Mouse (Mus musculus): Measurements from ENCODE around the gene Paics. TPM values are rescaled to one million over a fixed set of nuclear protein-coding genes. Genes with fewer than 3 reads are reported as not detected.
A peak's percentile ranks its signal among the peaks of the same experiment; 100 is the strongest.

Paics gene
- polyA plus RNA-seq, 1 experiment from 2014 or later, result 427 TPM

DNA sequence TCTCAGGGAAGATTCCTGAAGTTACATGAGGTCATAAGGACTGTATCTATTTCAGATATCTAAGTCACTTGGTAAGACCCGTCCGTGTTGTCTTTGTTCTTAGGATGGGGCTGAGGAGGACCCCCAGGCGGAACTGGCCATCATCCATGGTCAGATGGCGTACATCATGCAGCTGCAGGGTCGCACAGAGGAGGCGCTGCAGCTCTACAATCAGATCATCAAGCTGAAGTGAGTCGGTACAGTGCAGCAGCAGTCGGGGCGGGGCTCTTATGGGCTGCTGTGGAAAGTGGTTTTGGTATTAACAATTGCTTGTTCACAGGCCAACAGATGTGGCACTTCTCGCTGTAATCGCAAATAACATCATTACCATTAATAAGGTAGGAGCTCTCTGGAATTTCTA, 32.9 kb downstream of the Paics start:
- H3K4me2 ChIP-seq, result no peak overlapping the region
- no peak overlapping the region for H3K27ac ChIP-seq (ENCODE audit: low read depth, low read length)
- H3K27me3 ChIP-seq (ENCODE audit: control insufficient read depth, insufficient read depth, low read length), result no peaks in the 10 kb centered on the region
- 92% methylated on average over 11 of the region's 11 CpGs for WGBS
- H3K36me3 ChIP-seq (ENCODE audit: control insufficient read depth, insufficient read depth, low read length), result peaks cover 28% of the 10 kb centered on the region
- H3K4me3 ChIP-seq (ENCODE audit: low read depth, low read length), result no peak overlapping the region
- no peak overlapping the region for H3K9ac ChIP-seq (ENCODE audit: low read length)
- no peak for ATAC-seq (ENCODE audit: low FRiP score)
- no peak for DNase-seq (ENCODE audit: low spot score, missing footprints)
- H3K9me3 ChIP-seq (ENCODE audit: control insufficient read depth, low read length), result no peaks in the 10 kb centered on the region
- H3K4me1 ChIP-seq (ENCODE audit: control insufficient read depth, insufficient read depth, low read length), result no peaks in the 10 kb centered on the region

GRCm38 (mm10) chr5:76990789-76991188, 39.7 kb downstream of the Paics start:
- 96% methylated on average over 3 of the region's 3 CpGs for WGBS
- no peak for ATAC-seq (ENCODE audit: low FRiP score)
- Histone ChIP-seq H3K9ac (ENCODE audit: low read length) (no peak overlapping the region), H3K36me3 (ENCODE audit: control insufficient read depth, insufficient read depth, low read length) (peaks cover 11% of the 10 kb centered on the region; the same call in 1 of the 2 replicates), H3K27ac (ENCODE audit: low read depth, low read length) (no peak overlapping the region), H3K4me1 (ENCODE audit: control insufficient read depth, insufficient read depth, low read length) (no peaks in the 10 kb centered on the region), H3K27me3 (ENCODE audit: control insufficient read depth, insufficient read depth, low read length) (no peaks in the 10 kb centered on the region), H3K9me3 (ENCODE audit: control insufficient read depth, low read length) (no peaks in the 10 kb centered on the region), H3K4me3 (ENCODE audit: low read depth, low read length) (no peak overlapping the region), H3K4me2 (no peak overlapping the region)
- no peak for DNase-seq (ENCODE audit: low spot score, missing footprints)

DNA sequence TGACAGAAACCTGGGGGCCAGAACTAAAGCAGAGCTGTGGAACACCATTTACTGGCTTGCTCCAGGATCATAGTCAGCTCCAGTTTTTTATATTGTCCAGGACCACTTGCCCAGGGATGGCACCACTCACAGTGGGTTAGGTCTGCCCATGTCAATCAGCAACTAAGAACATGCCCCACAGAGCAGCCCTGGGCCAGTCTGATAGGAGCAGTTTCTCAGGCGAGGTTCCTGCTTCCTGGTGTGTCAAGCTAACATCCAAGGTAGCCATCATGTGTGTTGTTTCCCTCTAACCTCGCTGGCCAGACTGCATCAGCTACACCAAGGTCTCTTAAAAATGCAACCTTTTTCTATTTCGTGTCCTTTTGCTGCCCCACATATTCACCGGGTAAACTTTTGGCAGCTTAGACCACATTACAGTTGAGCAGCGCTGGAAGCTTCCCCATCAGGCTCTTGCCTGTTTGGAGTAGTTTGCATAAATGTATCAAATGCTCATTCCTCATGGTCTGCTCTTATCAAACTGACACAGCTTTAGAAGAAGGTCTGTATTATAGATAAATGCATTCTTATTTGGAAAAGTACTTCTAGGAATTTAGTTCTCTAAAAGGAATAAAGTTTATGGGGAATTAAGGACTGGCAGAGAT, 42.2 kb downstream of the Paics start:
- Histone ChIP-seq H3K27ac (ENCODE audit: low read depth, low read length) (no peak overlapping the region), H3K9me3 (ENCODE audit: control insufficient read depth, low read length) (no peaks in the 10 kb centered on the region), H3K4me3 (ENCODE audit: low read depth, low read length) (no peak overlapping the region), H3K9ac (ENCODE audit: low read length) (no peak overlapping the region), H3K4me2 (no peak overlapping the region), H3K27me3 (ENCODE audit: control insufficient read depth, insufficient read depth, low read length) (no peaks in the 10 kb centered on the region), H3K36me3 (ENCODE audit: control insufficient read depth, insufficient read depth, low read length) (peaks cover 20% of the 10 kb centered on the region), H3K4me1 (ENCODE audit: control insufficient read depth, insufficient read depth, low read length) (no peaks in the 10 kb centered on the region)
- DNase-seq (ENCODE audit: low spot score, missing footprints), result no peak
- WGBS, result 91% methylated on average over 5 of the region's 5 CpGs
- ATAC-seq (ENCODE audit: low FRiP score), result no peak

- no peaks in the 10 kb centered on the region for H3K27me3 ChIP-seq (ENCODE audit: control insufficient read depth, insufficient read depth, low read length)
- H3K4me2 ChIP-seq, result no peak overlapping the region
- no peak overlapping the region for H3K9ac ChIP-seq (ENCODE audit: low read length)
- 58% methylated on average over 5 of the region's 5 CpGs for WGBS
- H3K36me3 ChIP-seq (ENCODE audit: control insufficient read depth, insufficient read depth, low read length), result peaks cover 14% of the 10 kb centered on the region
- H3K4me1 ChIP-seq (ENCODE audit: control insufficient read depth, insufficient read depth, low read length), result no peaks in the 10 kb centered on the region
- H3K4me3 ChIP-seq (ENCODE audit: low read depth, low read length), result no peak overlapping the region
- DNase-seq (ENCODE audit: low spot score, missing footprints) (peak; percentile 85), ATAC-seq (ENCODE audit: low FRiP score) (no peak)
- no peaks in the 10 kb centered on the region for H3K9me3 ChIP-seq (ENCODE audit: control insufficient read depth, low read length)
- no peak overlapping the region for H3K27ac ChIP-seq (ENCODE audit: low read depth, low read length)
Measured at GRCm38 (mm10) chr5:76998416-76998815, 47.3 kb downstream of the Paics start.

GRCm38 (mm10) chr5:77001192-77001591, 50.1 kb downstream of the Paics start:
- no peak overlapping the region for H3K27ac ChIP-seq (ENCODE audit: low read depth, low read length)
- H3K9me3 ChIP-seq (ENCODE audit: control insufficient read depth, low read length), result no peaks in the 10 kb centered on the region
- H3K9ac ChIP-seq (ENCODE audit: low read length), result no peak overlapping the region
- 92% methylated on average over 17 of the region's 17 CpGs for WGBS
- ATAC-seq (ENCODE audit: low FRiP score) (no peak), DNase-seq (ENCODE audit: low spot score, missing footprints) (no peak)
- H3K4me2 ChIP-seq, result no peak overlapping the region
- H3K4me1 ChIP-seq (ENCODE audit: control insufficient read depth, insufficient read depth, low read length), result no peaks in the 10 kb centered on the region
- peaks cover 7% of the 10 kb centered on the region for H3K36me3 ChIP-seq (ENCODE audit: control insufficient read depth, insufficient read depth, low read length)
- H3K27me3 ChIP-seq (ENCODE audit: control insufficient read depth, insufficient read depth, low read length), result no peaks in the 10 kb centered on the region
- H3K4me3 ChIP-seq (ENCODE audit: low read depth, low read length), result no peak overlapping the region

GRCm38 (mm10) chr5:77004051-77004821, 53.1 kb downstream of the Paics start, which contains the start of gene Arl9:
Gene Arl9 (plus strand): TSS chr5:77004055.
- ATAC-seq (ENCODE audit: low FRiP score) (no peak), DNase-seq (ENCODE audit: low spot score, missing footprints) (no peak)
- Histone ChIP-seq H3K4me3 (ENCODE audit: low read depth, low read length) (no peak within 1 kb of the TSS), H3K9ac (ENCODE audit: low read length) (no peak within 1 kb of the TSS), H3K36me3 (ENCODE audit: control insufficient read depth, insufficient read depth, low read length) (no peaks in the 10 kb centered on the region), H3K4me2 (no peak within 1 kb of the TSS), H3K9me3 (ENCODE audit: control insufficient read depth, low read length) (no peaks in the 10 kb centered on the region), H3K27me3 (ENCODE audit: control insufficient read depth, insufficient read depth, low read length) (no peaks in the 10 kb centered on the region), H3K27ac (ENCODE audit: low read depth, low read length) (no peak within 1 kb of the TSS), H3K4me1 (ENCODE audit: control insufficient read depth, insufficient read depth, low read length) (no peaks in the 10 kb centered on the region)
- WGBS, result 93% methylated on average over 6 of the region's 6 CpGs

- no peaks in the 10 kb centered on the region for H3K36me3 ChIP-seq (ENCODE audit: control insufficient read depth, insufficient read depth, low read length)
- H3K27me3 ChIP-seq (ENCODE audit: control insufficient read depth, insufficient read depth, low read length), result no peaks in the 10 kb centered on the region
- WGBS, result 93% methylated on average over 9 of the region's 9 CpGs
- H3K9me3 ChIP-seq (ENCODE audit: control insufficient read depth, low read length), result no peaks in the 10 kb centered on the region
- DNase-seq (ENCODE audit: low spot score, missing footprints), result peak; percentile 53
- no peak for ATAC-seq (ENCODE audit: low FRiP score)
- H3K9ac ChIP-seq (ENCODE audit: low read length), result no peak overlapping the region
- H3K4me3 ChIP-seq (ENCODE audit: low read depth, low read length), result no peak overlapping the region
- no peaks in the 10 kb centered on the region for H3K4me1 ChIP-seq (ENCODE audit: control insufficient read depth, insufficient read depth, low read length)
- no peak overlapping the region for H3K27ac ChIP-seq (ENCODE audit: low read depth, low read length)
- H3K4me2 ChIP-seq, result no peak overlapping the region
Measured at GRCm38 (mm10) chr5:77010352-77010751, 59.2 kb downstream of the Paics start.

DNA sequence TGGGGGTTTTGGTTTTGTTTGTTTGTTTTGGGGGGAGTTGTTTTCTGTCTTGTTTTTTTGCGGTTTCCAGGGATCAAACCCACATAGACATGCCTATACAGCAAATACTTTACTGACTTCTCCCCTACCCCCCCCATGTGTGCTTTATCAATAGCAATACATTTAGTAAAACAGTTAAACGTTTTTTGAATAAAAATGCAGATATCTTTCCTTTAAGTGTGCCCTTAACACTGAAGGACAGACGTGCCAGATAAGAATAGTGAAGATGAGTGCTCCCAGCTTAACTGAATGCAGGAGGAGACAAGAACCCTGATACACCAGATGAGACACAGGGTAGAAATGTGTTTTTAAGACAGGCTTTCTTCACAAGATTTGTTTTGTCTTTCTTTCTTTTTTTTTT, 60.0 kb downstream of the Paics start:
- WGBS, result 69% methylated on average over 3 of the region's 3 CpGs
- DNase-seq (ENCODE audit: low spot score, missing footprints) (peak; percentile 0), ATAC-seq (ENCODE audit: low FRiP score) (no peak)
- H3K27ac ChIP-seq (ENCODE audit: low read depth, low read length), result no peak overlapping the region
- H3K9ac ChIP-seq (ENCODE audit: low read length), result no peak overlapping the region
- H3K4me2 ChIP-seq, result no peak overlapping the region
- no peaks in the 10 kb centered on the region for H3K36me3 ChIP-seq (ENCODE audit: control insufficient read depth, insufficient read depth, low read length)
- no peaks in the 10 kb centered on the region for H3K4me1 ChIP-seq (ENCODE audit: control insufficient read depth, insufficient read depth, low read length)
- no peaks in the 10 kb centered on the region for H3K27me3 ChIP-seq (ENCODE audit: control insufficient read depth, insufficient read depth, low read length)
- no peaks in the 10 kb centered on the region for H3K9me3 ChIP-seq (ENCODE audit: control insufficient read depth, low read length)
- H3K4me3 ChIP-seq (ENCODE audit: low read depth, low read length), result no peak overlapping the region

- H3K36me3 ChIP-seq (ENCODE audit: control insufficient read depth, insufficient read depth, low read length), result no peaks in the 10 kb centered on the region
- H3K9ac ChIP-seq (ENCODE audit: low read length), result no peak overlapping the region
- DNase-seq (ENCODE audit: low spot score, missing footprints) (peak; percentile 57), ATAC-seq (ENCODE audit: low FRiP score) (no peak)
- no peak overlapping the region for H3K4me3 ChIP-seq (ENCODE audit: low read depth, low read length)
- H3K27me3 ChIP-seq (ENCODE audit: control insufficient read depth, insufficient read depth, low read length), result peaks cover 5% of the 10 kb centered on the region; the same call in 1 of the 2 replicates
- WGBS, result 86% methylated on average over 3 of the region's 3 CpGs
- no peak overlapping the region for H3K4me2 ChIP-seq
- no peaks in the 10 kb centered on the region for H3K9me3 ChIP-seq (ENCODE audit: control insufficient read depth, low read length)
- no peak overlapping the region for H3K27ac ChIP-seq (ENCODE audit: low read depth, low read length)
- H3K4me1 ChIP-seq (ENCODE audit: control insufficient read depth, insufficient read depth, low read length), result no peaks in the 10 kb centered on the region
Measured at GRCm38 (mm10) chr5:77013171-77013570, 62.1 kb downstream of the Paics start.
